Mouse (Mus musculus): ENCODE results near the gene Sh3pxd2a. TPM values are rescaled to one million over a fixed set of nuclear protein-coding genes. Genes with fewer than 3 reads are reported as not detected.

Sh3pxd2a gene
- total and polyA plus RNA-seq, 2 experiments from 2014 or later: 3.4 to 47.2 TPM

DNA sequence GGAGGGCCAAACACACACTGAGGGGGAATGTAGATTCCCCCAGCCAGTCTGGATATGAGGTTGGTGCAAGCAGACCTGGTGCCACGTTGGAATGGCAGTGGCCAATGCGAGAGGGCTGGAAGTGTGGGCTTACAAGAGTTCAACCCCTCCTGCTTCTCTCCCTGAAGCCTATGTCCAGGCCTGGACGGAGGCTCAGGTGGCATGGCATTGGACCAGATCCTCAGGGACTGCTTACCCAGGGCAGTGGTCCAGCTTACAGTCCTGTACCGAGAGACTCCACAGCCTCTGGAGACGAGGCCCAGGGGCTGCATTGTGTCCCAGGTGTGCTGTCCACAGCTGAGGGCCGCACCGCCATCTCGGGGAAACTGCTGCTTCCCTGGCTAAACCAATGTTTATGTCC, 218.7 kb downstream of the Sh3pxd2a start:
- H3K36me3 ChIP-seq (replicated peaks; ENCODE audit: control insufficient read depth, insufficient read depth, low read length): no peaks in the 10 kb centered on the region
- H3K27ac ChIP-seq (ENCODE audit: low read depth): no peak overlapping the region
- no peaks in the 10 kb centered on the region for H3K4me1 ChIP-seq (ENCODE audit: control insufficient read depth, insufficient read depth)
- H3K4me3 ChIP-seq (ENCODE audit: low read depth, low read length): no peak overlapping the region
- no peaks in the 10 kb centered on the region for H3K9me3 ChIP-seq (replicated peaks; ENCODE audit: control insufficient read depth, low read length)
- ATAC-seq (ENCODE audit: insufficient read depth, low read depth): no peak
- TF ChIP-seq CTCF (IDR thresholded peaks at IDR 0.05; ENCODE audit: low read depth) (no peak), EP300 (IDR thresholded peaks at IDR 0.05; ENCODE audit: low read depth) (no peak)
- 0 out of 2 replicates have a peak, but pooled peaks cover 3% of the 10 kb centered on the region for H3K27me3 ChIP-seq (ENCODE audit: control insufficient read depth, insufficient read depth, low read length)
- H3K9ac ChIP-seq (replicated peaks; ENCODE audit: low read depth, low read length): no peak overlapping the region
- no peak for DNase-seq (ENCODE audit: low spot score)
- 81% methylated on average over 8 of the region's 8 CpGs for WGBS
- H3K4me2 ChIP-seq (ENCODE audit: low read depth, low read length): no peak overlapping the region

DNA sequence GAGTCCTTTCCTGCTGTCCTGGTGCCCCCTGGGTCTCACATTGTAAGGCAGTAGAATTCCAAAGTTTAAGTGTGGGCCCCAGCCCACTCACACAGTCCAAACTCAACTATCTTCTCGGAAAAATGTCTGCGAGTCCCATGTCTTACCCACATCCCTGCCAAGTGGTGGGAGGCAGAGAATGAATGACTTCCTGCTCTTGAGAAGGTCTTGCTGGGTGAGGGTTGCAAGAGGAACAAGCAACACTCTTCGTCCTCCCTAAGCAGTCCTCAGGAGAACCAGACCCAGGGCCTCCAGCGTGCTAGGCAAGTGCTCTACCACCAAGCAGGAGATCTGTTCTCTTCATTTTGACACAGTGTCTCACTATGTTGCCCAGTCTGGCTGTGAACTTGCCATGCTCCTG, 222.0 kb downstream of the Sh3pxd2a start:
- 0 out of 2 replicates have a peak, but pooled peaks cover 3% of the 10 kb centered on the region for H3K27me3 ChIP-seq (ENCODE audit: control insufficient read depth, insufficient read depth, low read length)
- WGBS: 68% methylated on average over 4 of the region's 4 CpGs
- no peak overlapping the region for H3K9ac ChIP-seq (replicated peaks; ENCODE audit: low read depth, low read length)
- TF ChIP-seq CTCF (IDR thresholded peaks at IDR 0.05; ENCODE audit: low read depth) (no peak), EP300 (IDR thresholded peaks at IDR 0.05; ENCODE audit: low read depth) (no peak)
- no peak overlapping the region for H3K27ac ChIP-seq (ENCODE audit: low read depth)
- H3K9me3 ChIP-seq (replicated peaks; ENCODE audit: control insufficient read depth, low read length): no peaks in the 10 kb centered on the region
- no peak overlapping the region for H3K4me3 ChIP-seq (ENCODE audit: low read depth, low read length)
- no peaks in the 10 kb centered on the region for H3K4me1 ChIP-seq (ENCODE audit: control insufficient read depth, insufficient read depth)
- ATAC-seq (ENCODE audit: insufficient read depth, low read depth) (no peak), DNase-seq (ENCODE audit: low spot score) (no peak)
- H3K4me2 ChIP-seq (ENCODE audit: low read depth, low read length): no peak overlapping the region
- H3K36me3 ChIP-seq (replicated peaks; ENCODE audit: control insufficient read depth, insufficient read depth, low read length): no peaks in the 10 kb centered on the region

DNA sequence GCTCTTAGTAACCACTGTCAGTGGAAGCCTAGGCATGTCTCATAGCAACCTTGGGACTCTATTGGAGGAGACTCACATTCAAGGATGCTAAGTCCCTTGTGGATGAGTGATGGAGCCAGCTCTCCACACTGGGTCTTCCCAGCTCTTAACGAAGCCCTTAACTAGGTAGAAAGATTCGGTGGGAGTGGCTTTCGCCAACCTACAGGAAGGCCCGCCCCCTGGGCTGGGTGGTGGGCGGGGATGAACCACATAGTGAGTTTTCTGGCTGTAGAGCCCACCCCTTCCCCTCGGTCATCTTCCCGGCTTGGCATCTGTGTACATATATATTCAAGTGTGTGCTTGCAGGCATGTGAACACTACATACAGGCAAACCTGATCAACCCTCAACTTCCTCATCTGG, 223.2 kb downstream of the Sh3pxd2a start:
- no peaks in the 10 kb centered on the region for H3K36me3 ChIP-seq (replicated peaks; ENCODE audit: control insufficient read depth, insufficient read depth, low read length)
- H3K4me1 ChIP-seq (ENCODE audit: control insufficient read depth, insufficient read depth): no peaks in the 10 kb centered on the region
- H3K27me3 ChIP-seq (ENCODE audit: control insufficient read depth, insufficient read depth, low read length): 0 out of 2 replicates have a peak, but pooled peaks cover 3% of the 10 kb centered on the region
- no peaks in the 10 kb centered on the region for H3K9me3 ChIP-seq (replicated peaks; ENCODE audit: control insufficient read depth, low read length)
- H3K4me3 ChIP-seq (ENCODE audit: low read depth, low read length): no peak overlapping the region
- no peak overlapping the region for H3K4me2 ChIP-seq (ENCODE audit: low read depth, low read length)
- no peak overlapping the region for H3K9ac ChIP-seq (replicated peaks; ENCODE audit: low read depth, low read length)
- H3K27ac ChIP-seq (ENCODE audit: low read depth): no peak overlapping the region
- TF ChIP-seq EP300 (IDR thresholded peaks at IDR 0.05; ENCODE audit: low read depth) (no peak), CTCF (IDR thresholded peaks at IDR 0.05; ENCODE audit: low read depth) (no peak)
- ATAC-seq (ENCODE audit: insufficient read depth, low read depth): no peak
- WGBS: 53% methylated on average over 7 of the region's 7 CpGs
- DNase-seq (ENCODE audit: low spot score): no peak

DNA sequence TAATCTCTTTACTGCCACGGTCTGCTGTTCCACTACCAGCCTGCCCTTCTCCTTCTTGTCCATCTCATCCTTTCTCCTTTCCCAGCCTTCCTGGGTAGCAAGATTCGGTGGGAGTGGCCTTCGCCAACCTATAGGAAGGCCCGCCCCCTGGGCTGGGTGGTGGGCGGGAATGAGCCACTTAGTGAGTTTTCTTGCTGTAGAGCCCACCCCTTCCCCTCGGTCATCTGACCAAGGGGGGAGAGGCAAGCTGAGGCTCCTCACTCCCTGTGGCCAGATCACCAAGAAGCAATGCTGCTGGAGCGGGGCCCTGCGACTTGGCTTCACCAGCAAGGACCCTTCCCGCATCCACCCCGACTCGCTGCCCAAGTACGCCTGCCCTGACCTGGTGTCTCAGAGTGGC, 224.1 kb downstream of the Sh3pxd2a start:
- peak overlapping the region; percentile 37; the same call in 1 of the 2 replicates for H3K4me2 ChIP-seq (ENCODE audit: low read depth, low read length)
- H3K4me3 ChIP-seq (ENCODE audit: low read depth, low read length): 0 out of 2 replicates have a peak overlapping the region, but pooled peaks have one; percentile 5
- 0 out of 2 replicates have a peak, but pooled peaks cover 3% of the 10 kb centered on the region for H3K27me3 ChIP-seq (ENCODE audit: control insufficient read depth, insufficient read depth, low read length)
- no peaks in the 10 kb centered on the region for H3K36me3 ChIP-seq (replicated peaks; ENCODE audit: control insufficient read depth, insufficient read depth, low read length)
- no peaks in the 10 kb centered on the region for H3K4me1 ChIP-seq (ENCODE audit: control insufficient read depth, insufficient read depth)
- DNase-seq (ENCODE audit: low spot score) (no peak), ATAC-seq (ENCODE audit: insufficient read depth, low read depth) (no peak)
- 32% methylated on average over 12 of the region's 12 CpGs for WGBS
- H3K9ac ChIP-seq (replicated peaks; ENCODE audit: low read depth, low read length): no peak overlapping the region
- no peak for TF ChIP-seq CTCF (IDR thresholded peaks at IDR 0.05; ENCODE audit: low read depth)
- no peak for TF ChIP-seq EP300 (IDR thresholded peaks at IDR 0.05; ENCODE audit: low read depth)
- no peaks in the 10 kb centered on the region for H3K9me3 ChIP-seq (replicated peaks; ENCODE audit: control insufficient read depth, low read length)
- H3K27ac ChIP-seq (ENCODE audit: low read depth): no peak overlapping the region

- Histone ChIP-seq H3K9ac (replicated peaks; ENCODE audit: low read depth, low read length) (no peak overlapping the region), H3K36me3 (replicated peaks; ENCODE audit: control insufficient read depth, insufficient read depth, low read length) (no peaks in the 10 kb centered on the region), H3K9me3 (replicated peaks; ENCODE audit: control insufficient read depth, low read length) (no peaks in the 10 kb centered on the region), H3K4me1 (ENCODE audit: control insufficient read depth, insufficient read depth) (0 out of 2 replicates have a peak, but pooled peaks cover 8% of the 10 kb centered on the region), H3K4me3 (ENCODE audit: low read depth, low read length) (no peak overlapping the region), H3K4me2 (ENCODE audit: low read depth, low read length) (no peak overlapping the region), H3K27ac (ENCODE audit: low read depth) (no peak overlapping the region), H3K27me3 (ENCODE audit: control insufficient read depth, insufficient read depth, low read length) (no peaks in the 10 kb centered on the region)
- TF ChIP-seq CTCF (IDR thresholded peaks at IDR 0.05; ENCODE audit: low read depth) (no peak), EP300 (IDR thresholded peaks at IDR 0.05; ENCODE audit: low read depth) (no peak)
- 82% methylated on average over 3 of the region's 3 CpGs for WGBS
- ATAC-seq (ENCODE audit: insufficient read depth, low read depth): no peak
- DNase-seq (ENCODE audit: low spot score): no peak
Observed at GRCm38 (mm10) chr19:47233087-47233486, 231.1 kb downstream of the Sh3pxd2a start.

Data from heart, postnatal 0 days (tissue).